Mouse (Mus musculus): Measurements from ENCODE around the gene Lekr1. TPM values are rescaled to one million over a fixed set of nuclear protein-coding genes. Genes with fewer than 3 reads are reported as not detected.
A peak's percentile ranks its signal among the peaks of the same experiment; 100 is the strongest.

Gene Lekr1
- polyA plus RNA-seq, 1 experiment from 2014 or later = 8.9 TPM

- Histone ChIP-seq H3K36me3 (no peaks in the 10 kb centered on the region), H3K4me3 (peak overlapping the region; percentile 63), H3K9me3 (no peaks in the 10 kb centered on the region), H3K4me1 (peaks cover 8% of the 10 kb centered on the region; the same call in 1 of the 2 replicates), H3K4me2 (peak overlapping the region; percentile 96), H3K27me3 (peaks cover 25% of the 10 kb centered on the region), H3K27ac (no peak overlapping the region), H3K9ac (peak overlapping the region; percentile 80; the same call in 1 of the 2 replicates)
- WGBS = 5% methylated on average over 18 of the region's 18 CpGs
- no peak for ATAC-seq (ENCODE audit: insufficient number of reproducible peaks, insufficient read depth, low FRiP score, low TSS enrichment, low read depth)
These were observed 7.9 kb upstream of the Lekr1 start for GRCm38 (mm10) chr3:65658081-65658612.

GRCm38 (mm10) chr3:65658721-65659619 lies 7.1 kb upstream of the Lekr1 start:
- Histone ChIP-seq H3K4me3 (peak overlapping the region; percentile 63), H3K4me1 (peaks cover 9% of the 10 kb centered on the region; the same call in 1 of the 2 replicates), H3K27ac (peak overlapping the region; percentile 76), H3K9ac (peak overlapping the region; percentile 80), H3K4me2 (peak overlapping the region; percentile 96), H3K27me3 (peaks cover 25% of the 10 kb centered on the region), H3K9me3 (no peaks in the 10 kb centered on the region), H3K36me3 (no peaks in the 10 kb centered on the region)
- under 1% methylated on average over 72 of the region's 72 CpGs for WGBS
- peak; percentile 77 for ATAC-seq (ENCODE audit: insufficient number of reproducible peaks, insufficient read depth, low FRiP score, low TSS enrichment, low read depth)

- ATAC-seq (ENCODE audit: insufficient number of reproducible peaks, insufficient read depth, low FRiP score, low TSS enrichment, low read depth) = no peak
- Histone ChIP-seq H3K9ac (peak overlapping the region; percentile 80), H3K4me1 (peaks cover 9% of the 10 kb centered on the region; the same call in 1 of the 2 replicates), H3K4me3 (peak overlapping the region; percentile 63), H3K4me2 (peak overlapping the region; percentile 96), H3K36me3 (no peaks in the 10 kb centered on the region), H3K9me3 (no peaks in the 10 kb centered on the region), H3K27me3 (peaks cover 24% of the 10 kb centered on the region), H3K27ac (peak overlapping the region; percentile 76)
- under 1% methylated on average over 9 of the region's 9 CpGs for WGBS
These were observed 6.5 kb upstream of the Lekr1 start for GRCm38 (mm10) chr3:65659620-65659932.

GRCm38 (mm10) chr3:65660336-65660735 lies 5.7 kb upstream of the Lekr1 start:
- H3K9ac ChIP-seq = no peak overlapping the region
- peaks cover 18% of the 10 kb centered on the region for H3K27me3 ChIP-seq
- no peak overlapping the region for H3K27ac ChIP-seq
- ATAC-seq (ENCODE audit: insufficient number of reproducible peaks, insufficient read depth, low FRiP score, low TSS enrichment, low read depth) = no peak
- H3K4me2 ChIP-seq = no peak overlapping the region
- H3K9me3 ChIP-seq = no peaks in the 10 kb centered on the region
- H3K4me3 ChIP-seq = no peak overlapping the region
- WGBS = 90% methylated on average over 4 of the region's 4 CpGs
- peaks cover 9% of the 10 kb centered on the region for H3K4me1 ChIP-seq
- H3K36me3 ChIP-seq = no peaks in the 10 kb centered on the region

- H3K4me2 ChIP-seq = no peak overlapping the region
- no peaks in the 10 kb centered on the region for H3K36me3 ChIP-seq
- H3K27me3 ChIP-seq = peaks cover 10% of the 10 kb centered on the region
- WGBS = 73% methylated on average over 3 of the region's 3 CpGs
- ATAC-seq (ENCODE audit: insufficient number of reproducible peaks, insufficient read depth, low FRiP score, low TSS enrichment, low read depth) = no peak
- no peak overlapping the region for H3K9ac ChIP-seq
- H3K27ac ChIP-seq = no peak overlapping the region
- H3K9me3 ChIP-seq = no peaks in the 10 kb centered on the region
- H3K4me1 ChIP-seq = peaks cover 12% of the 10 kb centered on the region
- H3K4me3 ChIP-seq = no peak overlapping the region
These were observed 4.3 kb upstream of the Lekr1 start for GRCm38 (mm10) chr3:65661731-65662130.

GRCm38 (mm10) chr3:65663176-65663575 lies 2.9 kb upstream of the Lekr1 start:
- H3K9me3 ChIP-seq = no peaks in the 10 kb centered on the region
- ATAC-seq (ENCODE audit: insufficient number of reproducible peaks, insufficient read depth, low FRiP score, low TSS enrichment, low read depth) = no peak
- H3K9ac ChIP-seq = no peak overlapping the region
- H3K36me3 ChIP-seq = no peaks in the 10 kb centered on the region
- H3K4me3 ChIP-seq = no peak overlapping the region
- H3K4me1 ChIP-seq = peaks cover 8% of the 10 kb centered on the region
- peak overlapping the region; percentile 48; the same call in 1 of the 2 replicates for H3K27ac ChIP-seq
- H3K27me3 ChIP-seq = no peaks in the 10 kb centered on the region; the same call in 1 of the 2 replicates
- H3K4me2 ChIP-seq = no peak overlapping the region
- WGBS = 52% methylated on average over 11 of the region's 11 CpGs

DNA sequence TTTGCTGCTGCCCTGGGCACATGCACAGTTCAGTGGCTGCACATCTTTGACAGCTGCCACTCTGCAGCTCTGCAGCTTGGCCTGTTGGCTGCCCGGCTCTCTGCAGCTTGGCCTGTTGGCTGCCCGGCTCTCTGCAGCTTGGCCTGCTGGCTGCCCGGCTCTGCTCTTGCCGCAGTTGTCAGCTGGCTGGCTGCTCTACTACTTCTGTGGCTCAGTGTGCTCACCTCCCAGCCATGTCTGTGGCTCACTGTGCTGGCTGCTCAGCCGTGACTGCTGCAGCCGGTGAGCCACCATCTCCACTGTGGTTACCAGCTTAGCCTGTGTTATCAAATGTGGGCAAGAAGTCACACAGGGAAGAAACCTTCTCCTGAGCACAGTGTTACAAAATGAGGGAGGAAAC lies 4.2 kb downstream of the Lekr1 start:
- no peak overlapping the region for H3K4me3 ChIP-seq
- H3K27me3 ChIP-seq = no peaks in the 10 kb centered on the region
- peaks cover 9% of the 10 kb centered on the region for H3K4me1 ChIP-seq
- H3K9ac ChIP-seq = no peak overlapping the region
- H3K4me2 ChIP-seq = no peak overlapping the region
- H3K9me3 ChIP-seq = no peaks in the 10 kb centered on the region
- WGBS = 53% methylated on average over 6 of the region's 6 CpGs
- no peak for ATAC-seq (ENCODE audit: insufficient number of reproducible peaks, insufficient read depth, low FRiP score, low TSS enrichment, low read depth)
- no peaks in the 10 kb centered on the region for H3K36me3 ChIP-seq
- no peak overlapping the region for H3K27ac ChIP-seq

- Histone ChIP-seq H3K27me3 (no peaks in the 10 kb centered on the region), H3K27ac (no peak overlapping the region), H3K4me2 (no peak overlapping the region), H3K9me3 (no peaks in the 10 kb centered on the region), H3K36me3 (no peaks in the 10 kb centered on the region), H3K4me1 (peaks cover 5% of the 10 kb centered on the region), H3K4me3 (no peak overlapping the region), H3K9ac (no peak overlapping the region)
- WGBS = 42% methylated on average over 8 of the region's 8 CpGs
- no peak for ATAC-seq (ENCODE audit: insufficient number of reproducible peaks, insufficient read depth, low FRiP score, low TSS enrichment, low read depth)
These were observed 7.7 kb downstream of the Lekr1 start for GRCm38 (mm10) chr3:65673725-65674124.

- H3K9ac ChIP-seq = no peak overlapping the region
- H3K9me3 ChIP-seq = no peaks in the 10 kb centered on the region
- H3K4me3 ChIP-seq = no peak overlapping the region
- ATAC-seq (ENCODE audit: insufficient number of reproducible peaks, insufficient read depth, low FRiP score, low TSS enrichment, low read depth) = no peak
- H3K27ac ChIP-seq = no peak overlapping the region
- H3K4me1 ChIP-seq = no peaks in the 10 kb centered on the region
- no peak overlapping the region for H3K4me2 ChIP-seq
- 81% methylated on average over 1 of the region's 1 CpGs for WGBS
- H3K36me3 ChIP-seq = no peaks in the 10 kb centered on the region
- H3K27me3 ChIP-seq = no peaks in the 10 kb centered on the region
These were observed 14.6 kb downstream of the Lekr1 start for GRCm38 (mm10) chr3:65680612-65681011.

DNA sequence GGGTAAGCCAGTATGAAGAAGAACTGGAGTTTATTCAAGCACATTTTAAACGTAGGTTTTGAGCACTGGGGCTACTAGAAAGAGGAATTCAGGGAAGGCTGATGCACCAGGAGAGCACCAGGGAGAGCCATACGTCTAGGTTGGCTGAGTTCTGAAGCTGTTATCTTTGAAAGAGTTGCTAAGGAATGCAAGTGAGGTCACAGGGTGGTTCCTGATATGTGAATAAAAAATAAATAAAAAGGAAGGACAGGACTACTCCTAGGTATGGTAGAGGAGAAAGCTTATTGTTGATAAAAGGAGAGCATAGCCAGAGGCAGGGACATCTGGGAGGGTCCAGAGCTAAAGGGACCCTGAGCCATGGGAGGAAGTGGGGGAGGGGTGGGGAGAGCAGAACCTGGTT lies 23.7 kb downstream of the Lekr1 start:
- no peak overlapping the region for H3K9ac ChIP-seq
- H3K9me3 ChIP-seq = no peaks in the 10 kb centered on the region
- no peaks in the 10 kb centered on the region for H3K4me1 ChIP-seq
- 0 out of 2 replicates have a peak, but pooled peaks cover 3% of the 10 kb centered on the region for H3K36me3 ChIP-seq
- no peaks in the 10 kb centered on the region for H3K27me3 ChIP-seq
- whole genome bisulfite sequencing = 41% methylated on average over 2 of the region's 2 CpGs
- no peak overlapping the region for H3K4me3 ChIP-seq
- no peak for ATAC-seq (ENCODE audit: insufficient number of reproducible peaks, insufficient read depth, low FRiP score, low TSS enrichment, low read depth)
- H3K4me2 ChIP-seq = no peak overlapping the region
- no peak overlapping the region for H3K27ac ChIP-seq

DNA sequence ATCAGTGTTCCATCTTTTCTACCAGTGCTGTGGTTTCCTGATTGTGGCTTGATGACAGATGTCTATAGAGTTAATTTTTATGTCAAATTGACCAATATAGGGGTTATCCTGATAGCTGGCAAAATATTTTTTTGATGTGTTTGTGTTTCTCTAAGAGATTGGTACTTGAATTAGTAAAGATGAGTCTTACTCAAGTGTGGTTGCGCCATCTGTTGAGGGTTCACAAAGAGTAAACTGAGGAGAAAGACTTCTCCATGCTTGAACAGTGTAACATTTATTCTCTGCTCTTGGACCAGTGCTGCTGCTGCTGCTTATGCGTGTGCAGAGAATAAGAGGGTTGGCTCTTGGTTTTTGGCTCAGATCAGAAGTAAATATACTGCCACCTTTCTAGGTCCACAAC lies 24.8 kb downstream of the Lekr1 start:
- 88% methylated on average over 2 of the region's 2 CpGs for WGBS
- Histone ChIP-seq H3K9ac (no peak overlapping the region), H3K4me1 (no peaks in the 10 kb centered on the region), H3K4me3 (no peak overlapping the region), H3K4me2 (no peak overlapping the region), H3K9me3 (no peaks in the 10 kb centered on the region), H3K27me3 (no peaks in the 10 kb centered on the region), H3K27ac (no peak overlapping the region), H3K36me3 (0 out of 2 replicates have a peak, but pooled peaks cover 3% of the 10 kb centered on the region)
- ATAC-seq (ENCODE audit: insufficient number of reproducible peaks, insufficient read depth, low FRiP score, low TSS enrichment, low read depth) = no peak

GRCm38 (mm10) chr3:65699704-65700103 lies 33.7 kb downstream of the Lekr1 start:
- 60% methylated on average over 1 of the region's 1 CpGs for WGBS
- no peaks in the 10 kb centered on the region for H3K27me3 ChIP-seq
- no peaks in the 10 kb centered on the region for H3K36me3 ChIP-seq
- no peaks in the 10 kb centered on the region for H3K4me1 ChIP-seq
- no peak overlapping the region for H3K9ac ChIP-seq
- no peak overlapping the region for H3K27ac ChIP-seq
- H3K4me3 ChIP-seq = no peak overlapping the region
- H3K4me2 ChIP-seq = no peak overlapping the region
- 0 out of 2 replicates have a peak, but pooled peaks have one; percentile 26 for ATAC-seq (ENCODE audit: insufficient number of reproducible peaks, insufficient read depth, low FRiP score, low TSS enrichment, low read depth)
- no peaks in the 10 kb centered on the region; the same call in 1 of the 2 replicates for H3K9me3 ChIP-seq

Data from embryonic facial prominence, embryonic 13.5 days (tissue).